Mouse (Mus musculus) right cerebral cortex, adult 2 months (tissue): ENCODE data around the gene Frk.
"Not testable (repeated sequence)": the region's sequence is repeated elsewhere in the genome, so short reads cannot be mapped to it uniquely, and the experiment has no call there.

Experiments used
- DNase-seq, 2 experiments: peaks; one replicate each; pipeline ENCODE4 v3.0.0; 2021 to 2022; ENCODE audit warnings: low spot score in 2 of 2

Gene Frk

DNA sequence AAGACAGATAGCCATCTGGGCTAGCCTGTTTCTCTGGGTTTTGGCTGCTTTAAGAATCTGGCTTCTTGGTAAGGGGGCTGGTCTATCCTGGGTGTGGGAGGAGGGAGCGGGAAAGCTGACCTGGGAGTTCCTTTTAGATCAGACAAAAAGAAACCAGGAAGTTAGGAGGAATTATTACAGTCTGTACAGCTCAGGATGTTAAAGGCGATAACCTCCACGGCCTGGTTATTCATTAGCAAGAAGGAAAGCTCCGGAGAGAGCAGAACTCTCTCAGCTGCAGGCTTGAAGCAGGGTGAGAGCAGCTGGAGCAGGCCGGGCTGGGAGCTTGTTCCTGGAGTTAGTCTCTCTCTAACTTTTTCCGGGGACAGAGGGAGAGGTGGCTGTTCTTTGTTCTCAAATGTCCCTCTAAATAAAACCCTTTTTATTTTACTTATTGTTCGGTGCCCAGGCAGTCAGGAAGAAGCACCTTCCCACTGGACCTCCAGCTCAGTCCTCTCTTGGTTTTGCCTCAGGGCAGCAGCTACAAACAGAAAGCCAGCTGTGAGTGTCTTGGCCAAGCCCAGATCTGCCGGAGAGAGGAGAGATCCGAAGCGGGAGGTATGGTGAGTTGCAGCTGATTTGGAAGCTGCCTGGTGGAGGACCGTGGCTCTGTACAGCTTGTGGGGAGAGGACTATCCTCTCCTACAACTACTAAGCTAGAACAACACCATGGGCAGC is at the start of gene Frk:
Gene Frk, plus strand, starts transcription at position 103 of the 717 bp plus-strand sequence.
- no peak for DNase-seq

DNA sequence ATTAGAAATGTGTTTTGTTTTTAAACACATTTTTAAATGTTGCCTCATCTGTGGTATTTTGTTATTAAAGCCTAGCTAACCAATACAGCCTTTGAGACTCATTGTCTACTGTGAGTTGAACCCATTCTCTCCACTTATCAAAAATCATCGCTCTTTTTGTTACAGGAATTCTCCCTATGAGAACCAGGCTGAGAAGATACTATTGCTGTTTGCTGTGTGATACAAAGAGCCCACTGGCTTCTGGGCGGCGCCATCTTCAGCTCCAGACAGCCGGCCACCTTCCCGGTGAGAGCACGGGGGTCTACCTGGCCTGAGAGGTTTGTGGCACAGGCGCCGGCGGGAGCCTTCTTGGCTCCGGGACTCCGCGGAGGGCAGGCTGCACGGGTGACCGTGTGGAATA is 49.0 kb upstream of the Frk start:
- not testable (repeated sequence) for DNase-seq

DNA sequence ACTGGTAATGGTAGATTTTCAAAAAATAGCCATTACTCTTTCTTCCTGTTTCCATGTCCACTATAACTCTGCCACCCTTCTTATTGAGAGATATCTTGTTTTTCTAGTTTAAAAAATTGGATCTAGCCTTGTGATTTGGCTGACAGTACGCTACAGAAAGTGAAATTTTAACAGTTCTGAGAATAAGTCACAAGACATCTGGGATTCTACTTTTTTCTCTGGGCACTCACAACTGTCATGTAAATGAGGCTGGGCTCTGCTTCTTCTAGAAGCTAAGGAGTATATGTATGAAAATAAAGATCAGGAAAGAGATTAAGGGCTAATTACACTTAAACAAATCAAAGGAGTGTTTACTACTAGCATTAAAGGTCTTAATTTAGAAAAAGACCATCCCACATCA is 33.7 kb upstream of the Frk start:
- DNase-seq, result no peak

DNA sequence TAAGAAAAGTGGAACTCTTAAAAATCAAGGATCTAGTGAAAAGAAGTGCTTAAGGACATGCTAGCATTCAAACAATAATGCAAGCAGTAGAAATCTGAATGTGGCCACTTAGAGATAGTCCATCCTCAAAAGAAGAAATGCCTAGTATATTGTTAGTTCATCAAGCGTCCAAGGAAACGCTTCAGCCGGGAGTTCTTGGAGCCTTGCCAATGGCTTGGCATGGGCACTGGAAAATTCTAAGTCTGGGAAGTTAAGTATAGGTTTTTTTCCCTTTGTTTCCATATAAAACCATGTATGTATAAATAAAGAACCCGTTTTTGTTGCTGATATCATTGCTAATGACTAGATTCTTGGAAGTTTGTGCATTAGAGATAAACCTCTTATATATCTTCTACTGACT is 21.7 kb upstream of the Frk start:
- no peak for DNase-seq

DNA sequence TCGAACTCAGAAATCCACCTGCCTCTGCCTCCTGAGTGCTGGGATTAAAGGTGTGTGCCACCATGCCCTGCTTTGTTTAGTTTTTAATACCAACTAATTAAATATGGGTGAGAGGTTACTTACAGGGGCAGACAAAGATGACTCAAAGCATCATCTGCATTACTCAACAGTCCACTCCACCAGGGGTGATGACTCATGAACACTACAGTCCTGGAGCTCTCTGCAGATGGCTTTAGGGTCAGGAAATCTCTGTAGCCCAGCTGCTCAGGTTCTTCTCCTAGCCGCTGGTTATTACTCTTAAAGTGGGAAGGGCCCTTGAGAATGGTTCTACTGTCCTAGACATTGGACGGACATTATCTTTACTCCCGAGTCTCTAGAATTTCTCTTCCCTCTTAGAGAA is 18.9 kb upstream of the Frk start:
- no peak for DNase-seq

DNA sequence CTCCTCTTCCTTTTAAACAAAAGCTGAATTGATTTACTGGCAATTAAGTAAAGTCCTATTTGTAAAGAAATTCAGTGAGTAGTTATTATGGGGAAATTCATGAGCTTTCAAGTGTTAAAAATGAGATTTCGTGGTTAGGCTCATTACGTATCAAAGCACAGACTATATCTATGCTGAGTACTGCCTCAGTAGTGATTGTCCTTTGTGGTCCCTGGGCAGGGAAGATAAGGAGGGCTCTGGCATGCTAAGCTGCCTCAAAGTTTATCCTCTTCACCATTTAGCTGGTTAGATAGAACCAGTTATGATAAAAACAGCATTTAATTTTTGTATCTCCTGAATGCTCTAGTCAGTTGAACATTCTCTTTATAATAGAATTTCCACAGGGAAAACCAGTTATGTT is 14.2 kb upstream of the Frk start:
- DNase-seq, result no peak

DNA sequence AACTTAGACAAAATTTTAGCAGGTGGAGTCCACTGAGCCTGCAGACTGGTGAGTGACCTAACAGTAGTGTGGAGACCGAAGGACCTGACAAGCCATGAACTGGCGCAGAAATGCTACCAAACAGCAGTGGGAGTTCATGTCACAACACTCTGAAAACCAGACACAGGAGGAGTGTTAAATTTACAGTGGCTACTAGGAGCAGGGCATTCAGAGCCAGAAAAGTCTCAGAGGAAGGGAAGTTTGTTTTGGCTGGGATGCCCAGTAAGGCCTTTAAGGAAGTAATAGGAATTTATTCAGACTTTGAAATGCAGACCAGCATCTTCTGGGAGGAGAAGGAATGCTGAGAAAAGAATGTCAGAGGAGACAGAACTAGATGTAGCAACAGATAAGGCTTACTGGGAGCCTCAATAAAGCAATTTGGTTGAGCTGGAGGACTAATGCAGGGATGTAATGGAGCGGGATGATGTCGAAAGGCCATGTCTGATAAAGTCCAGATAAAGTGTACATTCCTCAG is 3.2 kb upstream of the Frk start:
- no peak for DNase-seq

DNA sequence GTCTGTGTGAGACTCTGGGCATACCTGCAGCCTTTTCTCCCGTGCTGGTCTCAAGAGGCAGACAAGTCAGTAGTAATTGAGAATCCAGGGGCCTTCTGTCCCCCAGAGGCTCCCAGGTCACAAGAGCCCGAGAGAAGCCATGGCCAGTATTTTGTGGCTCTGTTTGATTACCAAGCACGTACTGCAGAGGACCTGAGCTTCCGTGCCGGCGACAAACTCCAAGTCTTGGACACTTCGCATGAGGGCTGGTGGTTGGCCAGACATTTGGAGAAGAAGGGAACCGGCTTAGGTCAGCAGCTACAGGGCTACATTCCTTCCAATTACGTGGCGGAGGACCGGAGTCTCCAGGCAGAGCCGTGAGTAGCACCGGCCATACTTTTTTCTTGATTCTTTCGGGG is 814 bp downstream of the Frk start:
- DNase-seq, result no peak

DNA sequence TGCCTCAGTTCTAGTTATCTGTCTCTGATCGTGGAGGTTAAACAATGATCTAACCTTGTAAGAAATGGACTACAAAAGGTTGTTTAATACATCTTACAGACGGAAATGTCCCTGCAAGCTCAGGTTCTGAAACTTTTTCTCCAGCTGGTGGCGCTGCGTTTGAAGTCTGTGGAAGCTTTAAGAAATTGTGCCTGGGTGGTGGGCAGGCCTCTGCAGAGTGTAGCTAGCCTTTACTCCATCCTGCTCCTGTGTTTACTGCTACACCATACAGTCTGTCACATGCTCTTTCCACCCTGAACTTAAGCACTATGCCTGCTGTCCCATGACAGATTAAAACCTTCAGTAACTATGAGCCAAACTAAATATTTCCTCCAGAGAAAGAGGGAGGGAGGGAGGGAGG is 1.9 kb downstream of the Frk start:
- DNase-seq, result no peak

DNA sequence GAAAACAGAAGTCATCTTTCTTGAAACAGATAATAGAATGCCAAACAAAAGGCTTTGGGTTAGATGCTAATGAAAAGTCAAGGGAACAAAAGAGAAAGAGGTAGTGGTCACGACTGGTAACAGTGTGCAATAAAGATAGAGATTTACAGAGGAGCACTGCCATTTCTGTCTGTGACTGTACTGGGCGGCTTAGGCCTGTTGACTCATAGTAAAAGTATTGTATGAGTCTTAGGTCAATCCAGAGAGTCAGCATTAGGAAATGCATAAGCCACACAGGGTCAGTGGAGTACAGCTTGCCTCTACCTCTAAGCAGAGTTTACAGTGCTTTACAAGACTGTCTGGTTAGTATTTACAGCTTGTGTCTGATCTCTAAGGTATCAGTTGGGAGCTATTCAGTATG is 24.6 kb downstream of the Frk start:
- DNase-seq, result no peak

DNA sequence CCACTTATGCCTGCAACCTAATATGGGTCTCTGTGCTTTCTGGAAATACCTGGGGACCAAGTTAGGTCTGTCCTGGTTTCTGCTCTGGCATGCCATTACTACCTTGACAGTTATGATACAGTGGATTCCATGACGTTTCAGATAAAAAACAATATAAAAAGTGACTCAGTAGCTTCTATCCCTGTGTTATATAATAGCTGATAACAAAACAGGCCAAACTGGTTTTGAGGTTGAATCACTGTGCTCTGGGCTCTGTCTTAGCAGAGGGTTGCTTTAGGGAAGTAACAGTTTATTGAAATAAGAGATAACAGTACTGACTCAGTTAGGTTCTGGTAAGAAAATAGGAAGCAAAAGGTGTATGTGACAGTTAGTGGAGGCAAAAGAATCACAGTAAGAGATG is 25.4 kb downstream of the Frk start:
- DNase-seq, result no peak

DNA sequence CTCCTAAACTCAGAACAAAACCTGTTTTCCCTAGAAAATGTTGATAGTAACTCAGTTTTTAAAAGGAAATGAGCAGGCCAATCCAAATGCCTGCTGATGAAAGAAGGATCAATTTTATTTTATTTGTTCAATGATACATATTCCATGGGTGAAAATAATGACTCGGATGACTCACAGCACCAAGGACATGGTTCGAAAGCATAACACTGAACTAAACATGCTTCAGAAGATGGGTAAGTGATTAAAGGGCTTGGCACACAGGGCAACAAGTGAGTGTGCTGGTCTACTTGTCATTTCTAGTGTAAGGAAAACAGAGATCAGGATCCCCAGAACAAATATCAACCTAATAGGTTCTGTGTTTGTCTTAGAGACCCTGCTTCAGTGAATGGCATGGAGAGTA is 26.1 kb downstream of the Frk start:
- DNase-seq, result no peak

DNA sequence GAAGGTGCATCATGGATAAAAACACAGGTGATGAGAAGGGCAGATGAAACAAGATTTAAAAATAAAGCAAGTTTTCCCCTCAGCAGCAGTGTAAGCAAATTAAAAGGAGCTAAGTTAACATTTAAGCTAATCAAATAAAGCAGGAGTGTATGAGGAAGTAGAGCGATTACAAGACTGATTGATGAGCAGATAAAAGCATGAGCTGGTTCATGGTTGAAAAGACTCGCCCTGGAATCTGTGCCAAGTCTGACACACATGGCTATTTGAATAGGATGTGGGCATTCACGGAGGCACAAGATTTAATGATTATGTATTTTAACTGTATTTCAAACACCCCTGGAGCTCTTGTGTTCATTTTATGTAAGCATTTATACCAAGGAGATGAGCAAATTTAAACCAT is 28.0 kb downstream of the Frk start:
- DNase-seq, result no peak

DNA sequence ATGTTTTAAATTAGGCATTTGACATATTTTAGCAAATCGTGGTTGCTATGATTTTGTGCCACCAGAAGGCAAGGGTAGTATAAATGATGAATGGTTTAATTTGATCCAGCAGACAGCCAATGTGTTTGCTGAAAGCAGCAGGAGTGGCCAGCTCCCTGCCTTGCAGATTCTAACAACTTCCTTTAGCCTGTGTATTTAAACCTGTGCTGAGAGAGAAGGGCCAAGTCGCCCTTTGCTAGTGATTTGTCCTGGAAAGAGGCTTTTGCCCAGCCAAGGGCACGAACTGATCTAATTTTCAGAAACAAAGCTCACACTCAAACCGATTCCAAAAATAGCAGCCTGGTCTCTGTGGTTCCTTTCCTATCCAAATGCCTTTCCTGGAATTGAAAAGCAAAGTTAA is 29.4 kb downstream of the Frk start:
- no peak for DNase-seq

DNA sequence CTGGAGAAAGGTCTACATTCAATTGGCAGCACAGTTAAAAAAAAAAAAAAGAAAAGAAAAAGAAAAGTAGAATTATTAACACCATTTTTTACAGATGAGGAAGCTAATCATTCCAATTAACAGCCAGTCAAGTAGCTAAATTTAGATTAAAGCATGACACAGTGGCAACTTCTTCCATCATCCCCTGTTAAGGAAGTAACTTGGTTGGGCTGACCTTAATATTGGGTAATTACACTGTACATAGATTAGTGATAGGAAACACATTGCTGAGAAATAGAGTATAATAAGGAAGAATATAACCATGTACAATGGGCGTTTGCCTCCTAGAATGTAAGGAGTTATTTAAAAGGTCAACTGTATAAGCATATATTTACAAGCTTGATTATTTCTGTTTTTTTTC is 42.4 kb downstream of the Frk start:
- no peak for DNase-seq

DNA sequence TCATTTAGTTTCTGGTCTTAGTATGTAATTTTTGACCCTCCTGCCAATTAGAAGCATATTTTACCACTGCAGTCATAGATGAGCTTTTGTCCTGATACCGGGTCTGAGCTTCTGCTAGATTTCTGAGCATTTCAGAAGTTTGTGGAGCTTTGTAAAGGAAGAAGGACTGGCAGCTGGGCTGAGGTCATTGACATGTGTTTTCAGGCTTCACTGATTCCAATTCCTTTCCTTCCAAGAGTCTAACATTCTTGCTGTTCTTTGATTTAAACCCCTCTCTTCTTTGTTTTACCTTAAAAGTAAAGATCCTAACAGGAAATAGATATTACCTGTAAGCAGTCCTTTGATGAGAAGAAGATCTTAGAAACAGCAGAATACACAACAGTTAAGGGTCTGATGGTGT is 48.6 kb downstream of the Frk start:
- no peak for DNase-seq

DNA sequence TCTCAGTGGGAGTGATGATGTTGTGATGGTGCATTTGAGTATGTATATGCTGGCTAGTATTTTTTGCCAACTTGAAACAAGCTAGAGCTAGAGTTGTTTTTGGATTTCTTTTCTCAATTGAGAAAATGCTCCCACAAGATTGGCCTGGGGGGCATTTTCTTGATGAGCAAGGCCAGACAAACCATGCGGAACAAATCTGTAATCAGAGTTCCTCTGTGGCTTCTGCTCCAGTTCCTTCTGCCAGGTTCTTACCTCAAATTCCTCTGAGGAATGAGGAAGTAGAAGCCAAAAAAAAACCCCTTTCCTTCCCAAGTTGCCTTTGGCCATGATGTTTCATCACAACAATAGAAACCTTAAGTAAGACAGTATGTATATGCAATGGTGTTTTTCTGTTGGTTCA is 49.3 kb downstream of the Frk start:
- no peak for DNase-seq

DNA sequence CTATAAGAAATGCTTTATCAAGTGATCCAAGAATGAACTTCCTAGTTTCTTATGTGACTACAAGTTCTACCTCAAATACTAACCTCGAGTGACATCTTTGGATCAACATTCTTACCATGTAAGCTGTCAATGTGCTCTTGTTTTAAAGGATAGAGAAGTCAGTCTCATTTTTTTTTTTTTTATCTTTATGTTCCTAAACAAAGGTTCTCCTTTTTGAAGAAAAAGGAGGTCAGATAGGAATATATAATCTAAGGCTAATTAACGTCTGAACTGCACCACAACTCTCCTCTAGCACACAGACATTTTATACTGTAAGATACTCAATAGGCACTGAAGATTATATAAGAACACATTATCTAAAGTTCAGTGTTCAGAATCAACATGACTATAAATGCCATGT is 57.5 kb downstream of the Frk start:
- no peak for DNase-seq

DNA sequence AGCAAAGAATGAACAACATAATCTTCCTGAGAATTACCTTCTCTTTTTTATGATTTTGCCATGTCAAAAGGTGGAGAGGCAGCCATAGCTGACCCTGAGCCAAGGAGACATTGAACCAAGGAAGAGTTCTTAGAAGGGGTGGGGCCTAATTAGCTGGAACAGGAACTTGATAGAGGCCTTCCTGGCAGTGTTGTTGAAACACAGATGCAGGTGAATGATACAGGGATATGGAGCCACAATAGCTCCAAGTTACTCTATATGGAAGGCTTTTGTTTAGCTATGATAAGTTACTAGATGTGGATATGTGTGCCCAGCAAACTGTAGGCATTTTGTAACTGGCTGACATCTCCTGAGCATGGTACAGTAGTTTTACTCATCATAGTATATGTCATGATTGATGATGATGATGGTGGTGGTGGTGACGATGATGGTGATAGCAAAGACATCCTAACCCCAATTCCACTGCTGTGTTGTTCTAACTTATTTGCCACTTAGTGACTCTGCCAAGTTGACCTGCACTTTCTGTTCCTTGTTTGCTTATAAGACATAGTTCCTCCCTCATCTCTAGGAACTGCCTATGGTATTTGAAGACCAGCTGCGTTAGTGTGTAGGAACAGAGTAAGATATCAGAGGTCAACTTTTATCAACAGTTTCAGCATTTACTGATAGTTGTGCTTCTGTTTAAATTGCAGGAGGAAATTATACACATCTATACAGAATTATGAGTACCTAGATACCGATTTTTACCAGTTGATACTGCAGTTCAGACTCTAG is 58.7 kb downstream of the Frk start:
- no peak for DNase-seq

DNA sequence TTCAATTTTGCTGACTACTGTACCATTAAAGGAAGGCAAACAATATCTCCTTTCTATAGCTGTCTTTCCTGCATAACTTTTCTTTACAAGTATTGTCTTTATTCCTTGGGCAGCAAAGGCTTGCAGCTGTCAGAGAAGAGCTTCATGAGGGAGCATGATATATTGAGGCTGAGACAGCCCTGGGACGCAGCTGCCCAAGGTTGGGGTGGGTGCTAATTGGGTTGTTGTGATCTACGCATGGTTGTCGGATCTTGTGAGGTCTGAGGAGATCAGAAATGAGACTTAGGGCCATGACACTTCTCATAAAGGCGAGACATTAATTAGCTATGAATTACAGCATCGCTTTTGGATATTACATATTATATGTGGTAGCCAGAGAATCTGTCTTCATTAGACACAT is 67.4 kb downstream of the Frk start:
- no peak for DNase-seq

DNA sequence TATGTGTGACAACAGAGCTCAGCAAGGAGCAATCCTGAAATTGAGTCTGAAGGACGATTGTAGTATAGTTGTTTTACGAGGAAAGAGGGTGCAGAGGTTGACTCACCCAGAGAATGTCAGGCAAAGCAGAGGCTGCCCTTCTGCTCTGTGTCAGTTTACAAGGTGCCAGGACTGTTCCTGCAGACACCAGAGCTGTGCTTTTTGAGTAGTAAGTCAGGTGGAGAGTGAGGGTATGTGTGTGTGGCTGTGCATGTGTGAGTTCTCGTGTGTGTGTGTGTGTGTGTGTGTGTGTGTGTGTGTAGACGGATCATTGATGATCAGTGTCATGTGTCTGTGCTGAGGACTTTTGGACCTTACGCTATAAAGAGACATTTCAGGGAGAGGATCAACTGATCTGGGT is 68.4 kb downstream of the Frk start:
- no peak for DNase-seq

DNA sequence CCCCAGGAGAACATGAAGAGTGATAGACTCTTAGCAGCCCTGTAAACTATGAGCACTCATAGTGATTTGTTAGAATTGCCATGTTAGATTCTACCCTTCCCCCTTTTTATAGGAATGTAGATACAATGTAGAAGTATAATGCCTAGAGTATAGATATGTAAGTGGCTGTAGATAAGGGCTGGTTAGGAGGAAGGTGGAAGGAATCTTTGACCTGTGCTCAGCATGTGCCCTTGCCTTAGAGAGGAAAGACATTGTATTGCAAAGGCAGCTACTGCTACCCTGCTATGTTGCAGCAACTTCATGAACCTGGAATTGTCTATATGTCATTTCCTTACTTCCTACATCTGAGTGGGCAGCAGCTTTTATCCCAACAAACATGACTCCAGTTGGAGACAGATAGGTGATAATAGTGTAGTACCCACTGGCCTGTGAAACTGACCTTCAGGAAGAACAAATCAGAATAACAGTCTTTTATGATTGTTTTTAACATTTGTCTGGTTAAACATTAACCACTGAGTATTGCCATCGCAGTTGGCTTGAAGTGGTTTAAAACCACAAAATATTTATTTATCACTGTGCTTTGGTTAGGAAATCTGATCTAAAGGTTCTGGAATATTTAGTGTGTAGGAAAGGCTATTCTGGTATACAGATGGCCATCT is 80.4 kb downstream of the Frk start:
- DNase-seq, result no peak

DNA sequence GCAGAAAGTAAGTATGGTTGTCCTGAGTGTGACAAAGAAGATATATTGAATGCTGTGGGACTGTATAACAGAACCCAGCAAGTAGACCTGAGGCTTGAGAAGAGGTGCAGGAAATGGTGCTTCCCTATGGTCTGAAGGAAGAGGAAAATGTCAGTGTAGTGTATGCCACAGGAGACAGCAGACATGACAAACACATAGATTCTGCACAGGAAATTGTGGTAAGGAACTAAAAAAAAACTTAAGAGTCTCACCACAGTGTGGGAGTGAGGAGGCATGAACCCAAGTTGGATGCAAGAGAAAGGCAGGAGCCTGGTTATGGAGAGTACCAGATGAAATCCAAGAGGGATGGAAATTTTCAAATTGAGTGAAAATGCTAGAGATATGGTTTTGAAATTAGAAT is 132.3 kb downstream of the Frk start:
- DNase-seq, result no peak
